ENCODE assay signal across 19 mouse cellular contexts in genomic region chr14:16302688-16303087, GRCm38 (mm10). TPM values are rescaled to one million over a fixed set of nuclear protein-coding genes. Genes with fewer than 3 reads are reported as not detected.
A peak's percentile ranks its signal among the peaks of the same experiment; 100 is the strongest.
DNase-seq lines count a peak whose midpoint lies in the region; ATAC-seq and TF ChIP-seq lines count a peak whose summit lies in the region.
"Had no signal": no experiment of that assay in that cellular context is flagged by ENCODE, and none has a peak within 500 bp of the region (broad histone marks: within the 10 kb centered on the region; RNA-seq: fewer than 3 reads in every experiment).

No protein-coding gene starts in this region.

- DNase-seq in limb, embryonic 10.5 days (ENCODE audit: low spot score), result no peak
- DNase-seq in CH12.LX (ENCODE audit: extremely low read depth), result peak; percentile 73
- DNase-seq in heart, adult 2 months, result no peak
- no peak for DNase-seq in right cerebral cortex, adult 18-20 months
- no peak for DNase-seq in hindbrain, embryonic 10.5 days (ENCODE audit: low spot score)
- DNase-seq: adrenal gland, adult 2 months; adrenal gland, postnatal 25 days; cerebellum, adult 2 months; cerebellum, postnatal 10 days; gastrocnemius, postnatal 14 days; heart, postnatal 10 days; heart, postnatal 4 days had no signal

- no peak overlapping the region for H3K4me2 ChIP-seq in limb, embryonic 12.5 days
- H3K4me2 ChIP-seq in CH12.LX (ENCODE audit: insufficient read depth, low read depth, poor library complexity, severe bottlenecking), result peak overlapping the region; percentile 73
- H3K4me2 ChIP-seq: embryonic facial prominence, embryonic 13.5 days; forebrain, embryonic 12.5 days; hindbrain, embryonic 13.5 days had no signal

- TF ChIP-seq EP300 in CH12.LX (IDR thresholded peaks at IDR 0.05; ENCODE audit: low read length), result peak; percentile 99
- no peak for TF ChIP-seq EP300 in heart, adult 2 months (IDR thresholded peaks at IDR 0.05; ENCODE audit: insufficient read depth, low read depth, low read length)

- no peak for ATAC-seq in limb, embryonic 12.5 days (ENCODE audit: insufficient number of reproducible peaks, insufficient read depth, low FRiP score, low TSS enrichment, low read depth)
- ATAC-seq in megakaryocyte, adult 5-6 weeks (ENCODE audit: poor library complexity, severe bottlenecking), result peak; percentile 71
- ATAC-seq: forebrain, embryonic 16.5 days; hindbrain, postnatal 0 days had no signal

- H3K9ac ChIP-seq in limb, embryonic 12.5 days (replicated peaks), result no peak overlapping the region
- H3K9ac ChIP-seq in CH12.LX (ENCODE audit: insufficient read depth, low read depth), result no peak overlapping the region
- H3K9ac ChIP-seq in heart, adult 2 months (ENCODE audit: low read depth, low read length), result no peak overlapping the region
- H3K9ac ChIP-seq: embryonic facial prominence, embryonic 13.5 days; forebrain, embryonic 12.5 days; hindbrain, embryonic 13.5 days had no signal

- WGBS in limb, embryonic 12.5 days, result 47% methylated on average over 1 of the region's 1 CpGs
- 52% methylated on average over 1 of the region's 1 CpGs for WGBS in limb, embryonic 10.5 days
- WGBS in heart, adult 2 months, result 60% methylated on average over 1 of the region's 1 CpGs
- WGBS in hindbrain, embryonic 10.5 days, result 33% methylated on average over 1 of the region's 1 CpGs

- no peaks in the 10 kb centered on the region for H3K9me3 ChIP-seq in limb, embryonic 12.5 days
- H3K9me3 ChIP-seq in limb, embryonic 10.5 days (replicated peaks), result no peaks in the 10 kb centered on the region
- no peaks in the 10 kb centered on the region for H3K9me3 ChIP-seq in CH12.LX (replicated peaks; ENCODE audit: low read length)
- H3K9me3 ChIP-seq in hindbrain, embryonic 10.5 days, result no peaks in the 10 kb centered on the region
- H3K9me3 ChIP-seq: embryonic facial prominence, embryonic 13.5 days; forebrain, embryonic 12.5 days; hindbrain, embryonic 13.5 days had no signal

- H3K27me3 ChIP-seq in limb, embryonic 12.5 days, result no peaks in the 10 kb centered on the region
- H3K27me3 ChIP-seq in limb, embryonic 10.5 days (ENCODE audit: low read depth, poor library complexity, severe bottlenecking), result no peaks in the 10 kb centered on the region
- no peaks in the 10 kb centered on the region for H3K27me3 ChIP-seq in CH12.LX (replicated peaks)
- H3K27me3 ChIP-seq in heart, adult 2 months (ENCODE audit: control insufficient read depth, insufficient read depth, low read length), result no peaks in the 10 kb centered on the region
- H3K27me3 ChIP-seq in hindbrain, embryonic 10.5 days (ENCODE audit: insufficient read depth, poor library complexity, severe bottlenecking), result no peaks in the 10 kb centered on the region
- H3K27me3 ChIP-seq: embryonic facial prominence, embryonic 13.5 days; forebrain, embryonic 12.5 days; hindbrain, embryonic 13.5 days had no signal

- in situ Hi-C loops in CH12.LX (cut with MboI; ENCODE audit: low pct_ligation_motif_present, low pct_unique_long_range_greater_than_20kb, low sequenced_read_pairs), result loop anchor here (5.0 kb wide), 1 partner anchor 65 kb away; the partner anchor contains the start of gene Top2b

- intact Hi-C loops in heart, adult 2 months (cut with DNase I), result no loop called here

- dilution Hi-C loops in CH12.LX (cut with MboI; ENCODE audit: extremely low pct_ligation_motif_present, extremely low pct_unique_long_range_greater_than_20kb, low sequenced_read_pairs), result no loop called here

- peaks cover 11% of the 10 kb centered on the region; the same call in 1 of the 2 replicates for H3K36me3 ChIP-seq in limb, embryonic 12.5 days
- no peaks in the 10 kb centered on the region for H3K36me3 ChIP-seq in limb, embryonic 10.5 days
- peaks cover 0 to 9% of the 10 kb centered on the region in 2 experiments for H3K36me3 ChIP-seq in CH12.LX (replicated peaks in 1 of 2; ENCODE audit: control insufficient read depth in 1 of 2, insufficient read depth in 1 of 2, low read length in 1 of 2)
- no peaks in the 10 kb centered on the region for H3K36me3 ChIP-seq in heart, adult 2 months (ENCODE audit: control insufficient read depth, insufficient read depth, low read length)
- peaks cover 6% of the 10 kb centered on the region; the same call in 1 of the 2 replicates for H3K36me3 ChIP-seq in hindbrain, embryonic 10.5 days
- H3K36me3 ChIP-seq: forebrain, embryonic 12.5 days had no signal

- H3K27ac ChIP-seq in limb, embryonic 12.5 days, result peak overlapping the region; percentile 35
- H3K27ac ChIP-seq in limb, embryonic 10.5 days, result no peak overlapping the region
- H3K27ac ChIP-seq in CH12.LX (ENCODE audit: insufficient read depth, low read depth), result peak overlapping the region; percentile 75
- H3K27ac ChIP-seq in heart, adult 2 months, result no peak overlapping the region
- no peak overlapping the region for H3K27ac ChIP-seq in hindbrain, embryonic 10.5 days
- H3K27ac ChIP-seq: embryonic facial prominence, embryonic 13.5 days; forebrain, embryonic 12.5 days; hindbrain, embryonic 13.5 days; hindbrain, postnatal 0 days had no signal

- no peak for TF ChIP-seq CTCF in CH12.LX (conservative IDR thresholded peaks at IDR 0.05 in 1 of 2, IDR thresholded peaks at IDR 0.05 in 1 of 2; ENCODE audit: low read depth in 2 of 2, low read length in 2 of 2)
- TF ChIP-seq CTCF in heart, adult 2 months (IDR thresholded peaks at IDR 0.05), result no peak

- no peaks in the 10 kb centered on the region for H3K79me2 ChIP-seq in CH12.LX (replicated peaks; ENCODE audit: control insufficient read depth, extremely low read depth, insufficient read depth, poor library complexity, severe bottlenecking)
- no peaks in the 10 kb centered on the region for H3K79me2 ChIP-seq in heart, adult 2 months (replicated peaks; ENCODE audit: control insufficient read depth, insufficient read depth, low read length)

- H3K4me1 ChIP-seq in limb, embryonic 12.5 days (replicated peaks), result 0 out of 2 replicates have a peak, but pooled peaks cover 9% of the 10 kb centered on the region
- H3K4me1 ChIP-seq in limb, embryonic 10.5 days, result 0 out of 2 replicates have a peak, but pooled peaks cover 3% of the 10 kb centered on the region
- H3K4me1 ChIP-seq in CH12.LX (ENCODE audit: control insufficient read depth in 1 of 2, insufficient read depth in 2 of 2), result peaks cover 12 to 31% of the 10 kb centered on the region in 2 experiments; a peak in 3 of 4 replicates
- H3K4me1 ChIP-seq in heart, adult 2 months (ENCODE audit: control insufficient read depth, insufficient read depth, low read length), result no peaks in the 10 kb centered on the region
- H3K4me1 ChIP-seq in hindbrain, embryonic 10.5 days (replicated peaks), result no peaks in the 10 kb centered on the region
- H3K4me1 ChIP-seq: embryonic facial prominence, embryonic 13.5 days; forebrain, embryonic 12.5 days; hindbrain, embryonic 13.5 days had no signal

- TF ChIP-seq RAD21 in CH12.LX (IDR thresholded peaks at IDR 0.05; ENCODE audit: low read depth, low read length), result no peak; the same call in 1 of the 2 replicates

- H3K4me3 ChIP-seq in limb, embryonic 12.5 days (replicated peaks), result no peak overlapping the region
- H3K4me3 ChIP-seq in limb, embryonic 10.5 days, result no peak overlapping the region
- no peak overlapping the region for H3K4me3 ChIP-seq in CH12.LX (replicated peaks in 1 of 3; ENCODE audit: low read depth in 2 of 3, low read length in 2 of 3, poor library complexity in 1 of 3)
- H3K4me3 ChIP-seq in heart, adult 2 months, result no peak overlapping the region
- H3K4me3 ChIP-seq in hindbrain, embryonic 10.5 days, result no peak overlapping the region
- H3K4me3 ChIP-seq: embryonic facial prominence, embryonic 13.5 days; forebrain, embryonic 12.5 days; hindbrain, embryonic 13.5 days had no signal

- no peak for TF ChIP-seq POLR2A in CH12.LX (IDR thresholded peaks at IDR 0.05; ENCODE audit: low read depth, low read length)
- no peak for TF ChIP-seq POLR2A in heart, adult 2 months (IDR thresholded peaks at IDR 0.05; ENCODE audit: insufficient read depth, low read depth, low read length)

TF ChIP-seq in CH12.LX, 34 proteins besides CTCF, POLR2A, EP300 and RAD21 (continues in another document):
- TF ChIP-seq BHLHE40 (IDR thresholded peaks at IDR 0.05; ENCODE audit: low read depth, low read length) (peak; percentile 80), MYC (IDR thresholded peaks at IDR 0.05; ENCODE audit: low read depth, low read length) (peak; percentile 53; the same call in 1 of the 2 replicates), UBTF (IDR thresholded peaks at IDR 0.05; ENCODE audit: low read depth, low read length) (no peak), ZNF384 (IDR thresholded peaks at IDR 0.05; ENCODE audit: low read depth, low read length) (no peak), MXI1 (IDR thresholded peaks at IDR 0.05; ENCODE audit: low read depth, low read length) (no peak), E2F4 (IDR thresholded peaks at IDR 0.05; ENCODE audit: insufficient replicate concordance, low read depth, low read length) (0 out of 2 replicates have a peak, but pooled peaks have one; percentile 33), RCOR1 (conservative IDR thresholded peaks at IDR 0.05; ENCODE audit: low read depth, low read length) (peak; percentile 89), ETS1 (conservative IDR thresholded peaks at IDR 0.05; ENCODE audit: low read depth, low read length) (peak; percentile 63), ZC3H11A (IDR thresholded peaks at IDR 0.05; ENCODE audit: low read depth, low read length) (no peak), ZMIZ1 (IDR thresholded peaks at IDR 0.05; ENCODE audit: low read depth, low read length) (no peak)

RNA-seq across cellular contexts. Expression of gene Oxsm, which starts 53.1 kb away (rescaled TPM):
- 1.4 and 1.8 TPM in 2 replicates for polyA plus RNA-seq in limb, embryonic 12.5 days (2016; fragmentation: Nextera tagmentation; extraction: Ambion mirVana)
- polyA plus RNA-seq in limb, embryonic 10.5 days (2016; fragmentation: Nextera tagmentation; extraction: Ambion mirVana), result 1.3 and 1.8 TPM in 2 replicates
- total RNA-seq in CH12.LX (2012; rRNA removed) (10.6 and 10.8 TPM in 2 replicates), CH12.LX (2014; rRNA removed) (6.4 and 6.6 TPM in 2 replicates)
- polyA plus RNA-seq in CH12.LX (2012; ENCODE audit: insufficient read length, low read depth), result 8.7 TPM in 2 replicates
- 11.7 and 14.8 TPM in 2 replicates for total RNA-seq in megakaryocyte, adult 5-6 weeks (2015)
- 8.5 and 9.2 TPM in 2 replicates for total RNA-seq in megakaryocyte, adult 5-6 weeks (2017)
- total RNA-seq in heart, adult 2 months (2021), result 10 to 100 TPM; 19.5 to 23.0 TPM
- 12.7 and 22.2 TPM in 2 replicates for polyA plus RNA-seq in heart, adult 2 months (2012; rRNA removed)
- polyA plus RNA-seq in hindbrain, embryonic 10.5 days (2016; fragmentation: Nextera tagmentation; extraction: Ambion mirVana), result 1.6 and 2.0 TPM in 2 replicates

RNA-seq across cellular contexts. Expression of gene Ngly1, which starts 53.6 kb away (rescaled TPM):
- polyA plus RNA-seq in limb, embryonic 12.5 days (2016; fragmentation: Nextera tagmentation; extraction: Ambion mirVana), result 33.8 and 36.0 TPM in 2 replicates
- polyA plus RNA-seq in limb, embryonic 10.5 days (2016; fragmentation: Nextera tagmentation; extraction: Ambion mirVana), result 15.4 and 19.8 TPM in 2 replicates
- total RNA-seq in CH12.LX (2012; rRNA removed) (15.9 and 17.0 TPM in 2 replicates), CH12.LX (2014; rRNA removed) (33.0 and 37.5 TPM in 2 replicates)
- polyA plus RNA-seq in CH12.LX (2012; ENCODE audit: insufficient read length, low read depth), result 19.8 and 21.7 TPM in 2 replicates
- 43.9 and 56.2 TPM in 2 replicates for total RNA-seq in megakaryocyte, adult 5-6 weeks (2015)
- total RNA-seq in megakaryocyte, adult 5-6 weeks (2017), result 39.9 and 44.9 TPM in 2 replicates
- total RNA-seq in heart, adult 2 months (2021), result 10 to 100 TPM; 30.7 to 31.2 TPM
- polyA plus RNA-seq in heart, adult 2 months (2012; rRNA removed), result 19.2 and 22.6 TPM in 2 replicates
- polyA plus RNA-seq in hindbrain, embryonic 10.5 days (2016; fragmentation: Nextera tagmentation; extraction: Ambion mirVana), result 14.9 and 15.6 TPM in 2 replicates

Comparison
In these comparisons a context has a peak if more than half of its experiments do, and no peak if none do; other contexts are left out.
1. H3K27ac ChIP-seq: peak in limb, embryonic 12.5 days (single experiment) and CH12.LX (single experiment); none in limb, embryonic 10.5 days (single experiment), heart, adult 2 months (single experiment) and hindbrain, embryonic 10.5 days (single experiment).